Mouse (Mus musculus): Measurements from ENCODE around the gene Nfrkb.

DNA sequence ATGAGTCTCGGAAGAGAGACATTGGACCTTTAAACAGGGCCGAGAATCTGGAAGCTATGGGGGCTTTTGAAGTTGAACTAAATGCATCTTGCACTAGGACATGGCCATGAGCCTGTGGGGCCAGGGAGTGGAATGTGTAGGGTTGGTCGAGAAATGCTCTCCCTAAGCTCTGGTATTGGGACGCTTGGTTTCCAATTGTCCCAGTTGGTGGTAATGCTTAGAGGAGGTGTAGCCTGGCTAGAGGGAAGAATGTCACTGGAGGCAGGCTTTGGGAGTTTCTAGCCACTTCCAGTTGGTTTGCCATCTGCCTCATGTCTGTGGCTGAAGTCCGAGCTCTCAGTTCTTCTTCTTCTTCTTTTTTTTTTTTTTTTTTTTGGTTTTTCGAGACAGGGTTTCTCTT lies 53.3 kb downstream of the Nfrkb start:
- TF ChIP-seq TAL1 (IDR thresholded peaks at IDR 0.05; ENCODE audit: low read length) = no peak
- TF ChIP-seq GATA1 (IDR thresholded peaks at IDR 0.05; ENCODE audit: low read length) = no peak

Measured in erythroblast, embryonic 14.5 days (primary cell).